Mouse (Mus musculus): Measurements from ENCODE around the gene Ttll12. TPM values are rescaled to one million over a fixed set of nuclear protein-coding genes. Genes with fewer than 3 reads are reported as not detected.
A peak's percentile ranks its signal among the peaks of the same experiment; 100 is the strongest.

Ttll12 gene
- polyA plus RNA-seq, 1 experiment from 2014 or later: 43.1 TPM

- H3K4me1 ChIP-seq (replicated peaks; ENCODE audit: control insufficient read depth, insufficient read depth, low read length): no peaks in the 10 kb centered on the region
- DNase-seq (ENCODE audit: low spot score) (no peak), ATAC-seq (ENCODE audit: low FRiP score) (no peak)
- H3K4me3 ChIP-seq (replicated peaks; ENCODE audit: low read length): no peak overlapping the region
- H3K36me3 ChIP-seq (replicated peaks; ENCODE audit: control insufficient read depth, insufficient read depth): no peaks in the 10 kb centered on the region
- H3K27me3 ChIP-seq (ENCODE audit: control insufficient read depth, insufficient read depth, low read length): no peaks in the 10 kb centered on the region
- H3K9me3 ChIP-seq (ENCODE audit: control insufficient read depth, low read length): no peaks in the 10 kb centered on the region
- H3K27ac ChIP-seq: no peak overlapping the region
- H3K4me2 ChIP-seq (replicated peaks): no peak overlapping the region
- no peak overlapping the region for H3K9ac ChIP-seq
- WGBS: 81% methylated on average over 17 of the region's 17 CpGs
These were observed 59.7 kb downstream of the Ttll12 start for GRCm38 (mm10) chr15:83534960-83535889.

- Histone ChIP-seq H3K9me3 (ENCODE audit: control insufficient read depth, low read length) (no peaks in the 10 kb centered on the region), H3K27me3 (ENCODE audit: control insufficient read depth, insufficient read depth, low read length) (peaks cover 7% of the 10 kb centered on the region), H3K36me3 (replicated peaks; ENCODE audit: control insufficient read depth, insufficient read depth) (no peaks in the 10 kb centered on the region), H3K4me1 (replicated peaks; ENCODE audit: control insufficient read depth, insufficient read depth, low read length) (no peaks in the 10 kb centered on the region), H3K4me3 (replicated peaks; ENCODE audit: low read length) (no peak overlapping the region), H3K9ac (no peak overlapping the region), H3K27ac (no peak overlapping the region), H3K4me2 (replicated peaks) (no peak overlapping the region)
- WGBS: 81% methylated on average over 7 of the region's 7 CpGs
- ATAC-seq (ENCODE audit: low FRiP score): no peak
- DNase-seq (ENCODE audit: low spot score): no peak
These were observed 62.4 kb downstream of the Ttll12 start for GRCm38 (mm10) chr15:83532606-83533005.

GRCm38 (mm10) chr15:83531961-83532469 is 62.9 kb downstream of the Ttll12 start:
- Histone ChIP-seq H3K4me1 (replicated peaks; ENCODE audit: control insufficient read depth, insufficient read depth, low read length) (no peaks in the 10 kb centered on the region), H3K4me2 (replicated peaks) (no peak overlapping the region), H3K9ac (no peak overlapping the region), H3K27ac (no peak overlapping the region), H3K27me3 (ENCODE audit: control insufficient read depth, insufficient read depth, low read length) (peaks cover 13% of the 10 kb centered on the region), H3K4me3 (replicated peaks; ENCODE audit: low read length) (no peak overlapping the region), H3K9me3 (ENCODE audit: control insufficient read depth, low read length) (no peaks in the 10 kb centered on the region), H3K36me3 (replicated peaks; ENCODE audit: control insufficient read depth, insufficient read depth) (no peaks in the 10 kb centered on the region)
- DNase-seq (ENCODE audit: low spot score): no peak
- WGBS: 88% methylated on average over 5 of the region's 5 CpGs
- no peak for ATAC-seq (ENCODE audit: low FRiP score)

- DNase-seq (ENCODE audit: low spot score): no peak
- H3K9me3 ChIP-seq (ENCODE audit: control insufficient read depth, low read length): no peaks in the 10 kb centered on the region
- peaks cover 25% of the 10 kb centered on the region for H3K27me3 ChIP-seq (ENCODE audit: control insufficient read depth, insufficient read depth, low read length)
- H3K4me2 ChIP-seq (replicated peaks): no peak overlapping the region
- H3K4me1 ChIP-seq (replicated peaks; ENCODE audit: control insufficient read depth, insufficient read depth, low read length): no peaks in the 10 kb centered on the region
- ATAC-seq (ENCODE audit: low FRiP score): no peak
- 85% methylated on average over 6 of the region's 6 CpGs for WGBS
- no peak overlapping the region for H3K27ac ChIP-seq
- H3K36me3 ChIP-seq (replicated peaks; ENCODE audit: control insufficient read depth, insufficient read depth): no peaks in the 10 kb centered on the region
- H3K4me3 ChIP-seq (replicated peaks; ENCODE audit: low read length): no peak overlapping the region
- no peak overlapping the region for H3K9ac ChIP-seq
These were observed 64.3 kb downstream of the Ttll12 start for GRCm38 (mm10) chr15:83530688-83531087.

GRCm38 (mm10) chr15:83530233-83530632 is 64.7 kb downstream of the Ttll12 start:
- no peak overlapping the region for H3K27ac ChIP-seq
- no peaks in the 10 kb centered on the region for H3K9me3 ChIP-seq (ENCODE audit: control insufficient read depth, low read length)
- no peak overlapping the region for H3K4me3 ChIP-seq (replicated peaks; ENCODE audit: low read length)
- H3K4me1 ChIP-seq (replicated peaks; ENCODE audit: control insufficient read depth, insufficient read depth, low read length): no peaks in the 10 kb centered on the region
- H3K36me3 ChIP-seq (replicated peaks; ENCODE audit: control insufficient read depth, insufficient read depth): no peaks in the 10 kb centered on the region
- DNase-seq (ENCODE audit: low spot score) (no peak), ATAC-seq (ENCODE audit: low FRiP score) (no peak)
- WGBS: 89% methylated on average over 9 of the region's 9 CpGs
- H3K27me3 ChIP-seq (ENCODE audit: control insufficient read depth, insufficient read depth, low read length): peaks cover 30% of the 10 kb centered on the region
- no peak overlapping the region for H3K4me2 ChIP-seq (replicated peaks)
- no peak overlapping the region for H3K9ac ChIP-seq

- DNase-seq (ENCODE audit: low spot score) (no peak), ATAC-seq (ENCODE audit: low FRiP score) (no peak)
- H3K27me3 ChIP-seq (ENCODE audit: control insufficient read depth, insufficient read depth, low read length): peaks cover 32% of the 10 kb centered on the region
- H3K36me3 ChIP-seq (replicated peaks; ENCODE audit: control insufficient read depth, insufficient read depth): no peaks in the 10 kb centered on the region
- H3K4me3 ChIP-seq (replicated peaks; ENCODE audit: low read length): no peak overlapping the region
- no peak overlapping the region for H3K9ac ChIP-seq
- no peaks in the 10 kb centered on the region for H3K4me1 ChIP-seq (replicated peaks; ENCODE audit: control insufficient read depth, insufficient read depth, low read length)
- WGBS: 88% methylated on average over 5 of the region's 5 CpGs
- no peaks in the 10 kb centered on the region for H3K9me3 ChIP-seq (ENCODE audit: control insufficient read depth, low read length)
- H3K27ac ChIP-seq: no peak overlapping the region
- H3K4me2 ChIP-seq (replicated peaks): no peak overlapping the region
These were observed 65.2 kb downstream of the Ttll12 start for GRCm38 (mm10) chr15:83529765-83530164.

GRCm38 (mm10) chr15:83528892-83529291 is 66.1 kb downstream of the Ttll12 start:
- H3K4me1 ChIP-seq (replicated peaks; ENCODE audit: control insufficient read depth, insufficient read depth, low read length): 0 out of 2 replicates have a peak, but pooled peaks cover under 1% of the 10 kb centered on the region
- ATAC-seq (ENCODE audit: low FRiP score): no peak

GRCm38 (mm10) chr15:83527747-83528146 is 67.2 kb downstream of the Ttll12 start:
- DNase-seq (ENCODE audit: low spot score): no peak
- H3K9ac ChIP-seq: no peak overlapping the region
- H3K4me3 ChIP-seq (replicated peaks; ENCODE audit: low read length): no peak overlapping the region
- no peak overlapping the region for H3K27ac ChIP-seq
- 63% methylated on average over 2 of the region's 2 CpGs for WGBS
- no peak overlapping the region for H3K4me2 ChIP-seq (replicated peaks)
- ATAC-seq (ENCODE audit: low FRiP score): no peak
- H3K36me3 ChIP-seq (replicated peaks; ENCODE audit: control insufficient read depth, insufficient read depth): no peaks in the 10 kb centered on the region
- no peaks in the 10 kb centered on the region for H3K9me3 ChIP-seq (ENCODE audit: control insufficient read depth, low read length)
- peaks cover 10% of the 10 kb centered on the region; the same call in 1 of the 2 replicates for H3K4me1 ChIP-seq (replicated peaks; ENCODE audit: control insufficient read depth, insufficient read depth, low read length)
- peaks cover 32% of the 10 kb centered on the region for H3K27me3 ChIP-seq (ENCODE audit: control insufficient read depth, insufficient read depth, low read length)

More at GRCm38 (mm10) chr15:83528892-83529291, 66.1 kb downstream of the Ttll12 start:
- WGBS: 73% methylated on average over 4 of the region's 4 CpGs
- Histone ChIP-seq H3K9me3 (ENCODE audit: control insufficient read depth, low read length) (no peaks in the 10 kb centered on the region), H3K36me3 (replicated peaks; ENCODE audit: control insufficient read depth, insufficient read depth) (no peaks in the 10 kb centered on the region), H3K4me3 (replicated peaks; ENCODE audit: low read length) (no peak overlapping the region), H3K27me3 (ENCODE audit: control insufficient read depth, insufficient read depth, low read length) (peaks cover 32% of the 10 kb centered on the region), H3K4me2 (replicated peaks) (no peak overlapping the region), H3K27ac (no peak overlapping the region), H3K9ac (no peak overlapping the region)
- DNase-seq (ENCODE audit: low spot score): no peak

GRCm38 (mm10) chr15:83527092-83527437 is 67.9 kb downstream of the Ttll12 start:
- peak overlapping the region; percentile 40 for H3K4me3 ChIP-seq (replicated peaks; ENCODE audit: low read length)
- no peaks in the 10 kb centered on the region for H3K36me3 ChIP-seq (replicated peaks; ENCODE audit: control insufficient read depth, insufficient read depth)
- H3K9ac ChIP-seq: peak overlapping the region; percentile 28
- DNase-seq (ENCODE audit: low spot score): no peak
- peak overlapping the region; percentile 80 for H3K4me2 ChIP-seq (replicated peaks)
- no peak for ATAC-seq (ENCODE audit: low FRiP score)
- H3K27me3 ChIP-seq (ENCODE audit: control insufficient read depth, insufficient read depth, low read length): peaks cover 32% of the 10 kb centered on the region
- peaks cover 10% of the 10 kb centered on the region; the same call in 1 of the 2 replicates for H3K4me1 ChIP-seq (replicated peaks; ENCODE audit: control insufficient read depth, insufficient read depth, low read length)
- no peak overlapping the region for H3K27ac ChIP-seq
- H3K9me3 ChIP-seq (ENCODE audit: control insufficient read depth, low read length): no peaks in the 10 kb centered on the region
- WGBS: 2% methylated on average over 26 of the region's 26 CpGs
